Mouse (Mus musculus) sigmoid colon, adult 10 weeks (tissue): Measurements from ENCODE around the gene Myo18b. TPM values are rescaled to one million over a fixed set of nuclear protein-coding genes. Genes with fewer than 3 reads are reported as not detected.

Source experiments
- polyA plus RNA-seq: library from polyadenylated mRNA; stranded (reverse); fragments of 350-450 nt; fragmentation: Illumina TruSeq; extraction: RNeasy Lipid Tissue Mini Kit (QIAGEN cat#74804); gene quantifications from one replicate; pipeline ENCODE4 v1.2.3, GENCODE M21; 2014; ENCODE audit warnings: low read depth, low replicate concordance

The Myo18b gene
- not detected for polyA plus RNA-seq

DNA sequence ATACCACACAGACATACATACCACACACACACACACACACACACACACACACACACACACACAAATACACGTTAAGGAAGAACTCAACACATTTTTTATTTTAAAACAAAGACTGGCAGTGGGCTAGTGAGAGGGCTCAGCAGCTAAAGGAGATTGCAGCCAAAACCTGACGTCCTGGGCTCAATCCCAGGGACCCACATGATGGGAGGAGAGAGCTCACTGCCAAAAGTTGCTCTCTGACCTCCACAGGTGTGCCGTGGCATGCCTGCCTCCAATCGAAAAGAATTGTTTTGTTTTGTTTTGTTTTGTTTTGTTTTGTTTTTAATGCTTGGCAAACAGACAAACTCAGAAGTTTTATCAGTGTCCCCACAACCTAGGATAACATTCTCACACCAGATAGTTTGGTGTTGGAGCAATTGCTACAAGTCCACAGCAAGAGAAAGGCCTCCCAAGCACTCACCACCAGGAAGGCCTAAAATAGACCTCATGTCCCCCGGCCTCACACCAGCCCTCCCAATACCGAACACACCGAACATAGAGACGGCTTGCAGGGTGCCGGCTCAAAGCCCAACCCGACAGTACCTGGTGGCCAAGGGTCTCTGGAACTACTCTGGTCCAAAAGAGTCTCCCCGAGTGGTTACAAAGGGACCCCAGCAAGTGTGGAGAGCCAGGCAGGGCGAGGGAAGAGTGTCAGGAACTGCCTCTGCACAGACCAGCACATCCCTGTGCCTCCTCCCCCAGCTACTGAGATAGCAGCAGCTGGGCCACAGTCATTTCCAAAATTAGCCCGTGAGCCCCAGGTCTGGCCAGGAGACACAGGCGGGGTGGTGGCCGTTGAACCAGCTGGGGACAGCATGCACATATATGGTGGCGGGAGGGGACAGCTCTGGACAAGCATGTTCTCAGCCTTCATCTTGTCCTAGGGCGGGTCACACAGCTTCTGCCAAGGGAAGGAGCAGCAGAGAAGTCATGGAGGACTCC, at the start of gene Myo18b:
TSS of gene Myo18b (minus strand) at position 689 of the 981 bp plus-strand sequence.

Other genes starting within 250 kb of the Myo18b start
- gene Grk3, start 119.4 kb upstream of the Myo18b start, polyA plus RNA-seq: 10.6 TPM
- gene Crybb2, start 173.8 kb upstream of the Myo18b start, polyA plus RNA-seq: not detected
- 0.73 TPM for gene Crybb3, start 185.2 kb upstream of the Myo18b start, polyA plus RNA-seq